In genomic region chr8:72420571-72421361, GRCm38 (mm10) we compare ENCODE assay signal across 8 mouse cellular contexts. TPM values are rescaled to one million over a fixed set of nuclear protein-coding genes. Genes with fewer than 3 reads are reported as not detected.
DNase-seq lines count a peak whose midpoint lies in the region; ATAC-seq and TF ChIP-seq lines count a peak whose summit lies in the region.

No protein-coding gene starts in this region.

- H3K9ac ChIP-seq in forebrain, postnatal 0 days, result peak overlapping the region; percentile 86
- H3K9ac ChIP-seq in hindbrain, embryonic 15.5 days, result peak overlapping the region; percentile 86
- H3K9ac ChIP-seq in limb, embryonic 14.5 days (ENCODE audit: low read depth, low read length, severe bottlenecking), result peak overlapping the region; percentile 87
- peak overlapping the region; percentile 94 for H3K9ac ChIP-seq in midbrain, embryonic 13.5 days (replicated peaks)

- H3K27ac ChIP-seq in cerebellum, adult 2 months (ENCODE audit: insufficient read depth, low read length), result 0 out of 2 replicates have a peak overlapping the region, but pooled peaks have one; percentile 41
- peak overlapping the region; percentile 87 for H3K27ac ChIP-seq in forebrain, postnatal 0 days (ENCODE audit: low read depth, low read length)
- peak overlapping the region; percentile 87 for H3K27ac ChIP-seq in hindbrain, embryonic 15.5 days (replicated peaks)
- peak overlapping the region; percentile 80 for H3K27ac ChIP-seq in limb, embryonic 14.5 days (replicated peaks; ENCODE audit: low read depth, low read length)
- H3K27ac ChIP-seq in midbrain, embryonic 13.5 days, result peak overlapping the region; percentile 90

- peak overlapping the region; percentile 70 for H3K4me2 ChIP-seq in forebrain, postnatal 0 days (ENCODE audit: low read depth)
- H3K4me2 ChIP-seq in hindbrain, embryonic 15.5 days, result peak overlapping the region; percentile 84
- H3K4me2 ChIP-seq in limb, embryonic 14.5 days (replicated peaks; ENCODE audit: low read depth, low read length, severe bottlenecking), result peak overlapping the region; percentile 56
- H3K4me2 ChIP-seq in midbrain, embryonic 13.5 days (replicated peaks), result peak overlapping the region; percentile 75

- no peaks in the 10 kb centered on the region for H3K27me3 ChIP-seq in cerebellum, adult 2 months (ENCODE audit: control insufficient read depth, insufficient read depth, low read length)
- no peaks in the 10 kb centered on the region for H3K27me3 ChIP-seq in forebrain, postnatal 0 days (ENCODE audit: insufficient read depth, low read length)
- no peaks in the 10 kb centered on the region for H3K27me3 ChIP-seq in hindbrain, embryonic 15.5 days
- no peaks in the 10 kb centered on the region for H3K27me3 ChIP-seq in limb, embryonic 14.5 days (ENCODE audit: control insufficient read depth, insufficient read depth, low read length)
- no peaks in the 10 kb centered on the region for H3K27me3 ChIP-seq in midbrain, embryonic 13.5 days

- no peak for TF ChIP-seq POLR2A in cerebellum, adult 2 months (IDR thresholded peaks at IDR 0.05; ENCODE audit: borderline replicate concordance, insufficient read depth, low read length)
- no peak for TF ChIP-seq POLR2A in limb, embryonic 14.5 days (IDR thresholded peaks at IDR 0.05; ENCODE audit: borderline replicate concordance, extremely low read depth, insufficient read depth, insufficient read length)

- H3K4me3 ChIP-seq in cerebellum, adult 2 months (replicated peaks; ENCODE audit: insufficient read depth, low read depth, low read length), result peak overlapping the region; percentile 77
- H3K4me3 ChIP-seq in forebrain, postnatal 0 days (ENCODE audit: low read depth, low read length), result peak overlapping the region; percentile 87
- peak overlapping the region; percentile 85 for H3K4me3 ChIP-seq in hindbrain, embryonic 15.5 days
- H3K4me3 ChIP-seq in limb, embryonic 14.5 days (replicated peaks; ENCODE audit: low read length), result peak overlapping the region; percentile 85
- H3K4me3 ChIP-seq in midbrain, embryonic 13.5 days (replicated peaks), result peak overlapping the region; percentile 91

- H3K9me3 ChIP-seq in forebrain, postnatal 0 days (ENCODE audit: low read length), result no peaks in the 10 kb centered on the region
- H3K9me3 ChIP-seq in hindbrain, embryonic 15.5 days, result no peaks in the 10 kb centered on the region
- no peaks in the 10 kb centered on the region for H3K9me3 ChIP-seq in limb, embryonic 14.5 days (ENCODE audit: control insufficient read depth, low read length)
- no peaks in the 10 kb centered on the region for H3K9me3 ChIP-seq in midbrain, embryonic 13.5 days

- H3K4me1 ChIP-seq in cerebellum, adult 2 months (ENCODE audit: control insufficient read depth, insufficient read depth, low read length), result peaks cover 35% of the 10 kb centered on the region
- H3K4me1 ChIP-seq in forebrain, postnatal 0 days (ENCODE audit: insufficient read depth), result peaks cover 20% of the 10 kb centered on the region
- peaks cover 52% of the 10 kb centered on the region for H3K4me1 ChIP-seq in hindbrain, embryonic 15.5 days (replicated peaks)
- peaks cover 26% of the 10 kb centered on the region for H3K4me1 ChIP-seq in limb, embryonic 14.5 days (ENCODE audit: control insufficient read depth, insufficient read depth, low read length)
- peaks cover 53% of the 10 kb centered on the region for H3K4me1 ChIP-seq in midbrain, embryonic 13.5 days (replicated peaks)

- 1% methylated on average over 69 of the region's 73 CpGs for WGBS in cerebellum, adult 2 months
- WGBS in forebrain, postnatal 0 days, result under 1% methylated on average over 73 of the region's 73 CpGs
- under 1% methylated on average over 54 of the region's 73 CpGs for WGBS in hindbrain, embryonic 15.5 days
- WGBS in limb, embryonic 14.5 days, result under 1% methylated on average over 56 of the region's 73 CpGs
- 1% methylated on average over 59 of the region's 73 CpGs for WGBS in midbrain, embryonic 13.5 days

- no peak for TF ChIP-seq CTCF in cerebellum, adult 2 months (IDR thresholded peaks at IDR 0.05; ENCODE audit: borderline replicate concordance, insufficient read depth, low read depth, low read length)
- peak; percentile 38 for TF ChIP-seq CTCF in forebrain, postnatal 0 days (IDR thresholded peaks at IDR 0.05; ENCODE audit: low read depth)

- peak; percentile 33 for ATAC-seq in forebrain, postnatal 0 days
- ATAC-seq in hindbrain, embryonic 15.5 days (ENCODE audit: low FRiP score, low read depth), result peak; percentile 76
- ATAC-seq in limb, embryonic 14.5 days (ENCODE audit: low FRiP score, low read depth), result peak; percentile 24
- ATAC-seq in midbrain, embryonic 13.5 days, result peak; percentile 81

- no peaks in the 10 kb centered on the region for H3K36me3 ChIP-seq in forebrain, postnatal 0 days (ENCODE audit: insufficient read depth)
- H3K36me3 ChIP-seq in hindbrain, embryonic 15.5 days, result no peaks in the 10 kb centered on the region
- H3K36me3 ChIP-seq in limb, embryonic 14.5 days (ENCODE audit: control insufficient read depth, insufficient read depth, low read length), result no peaks in the 10 kb centered on the region
- H3K36me3 ChIP-seq in midbrain, embryonic 13.5 days, result peaks cover 5% of the 10 kb centered on the region; the same call in 1 of the 2 replicates

- DNase-seq in adrenal gland, adult 18-20 months (ENCODE audit: low spot score in 2 of 2), result peak; percentile 29 to 49
- DNase-seq in adrenal gland, adult 8-10 months, result no peak
- peak in 1 of 2 experiments; percentile 56 for DNase-seq in cerebellum, adult 2 months
- peak; percentile 60 for DNase-seq in forebrain, postnatal 0 days
- peak; percentile 6 for DNase-seq in limb, embryonic 14.5 days (ENCODE audit: low spot score)
- DNase-seq in spleen, postnatal 4 days (ENCODE audit: low spot score in 2 of 2), result peak; percentile 72 to 85

RNA-seq across cellular contexts. Expression of gene Eps15l1, which starts 0.5 kb away (rescaled TPM):
- total RNA-seq in adrenal gland, adult 18-20 months (2021), result 10 to 100 TPM; 48.5 to 54.1 TPM
- 10 to 100 TPM; 43.8 to 80.2 (median 57.1) TPM for total RNA-seq in adrenal gland, adult 8-10 months (2022)
- polyA plus RNA-seq in cerebellum, adult 2 months (2012; rRNA removed), result 74.4 and 77.9 TPM in 2 replicates
- total RNA-seq in forebrain, postnatal 0 days (2014; rRNA removed), result 61.6 and 62.9 TPM in 2 replicates
- 44.2 and 48.8 TPM in 2 replicates for polyA plus RNA-seq in forebrain, postnatal 0 days (2015; fragmentation: Nextera tagmentation; extraction: Ambion mirVana)
- polyA plus RNA-seq in hindbrain, embryonic 15.5 days (2015; fragmentation: Nextera tagmentation; extraction: Ambion mirVana), result 55.9 and 58.5 TPM in 2 replicates
- 109 and 114 TPM in 2 replicates for polyA plus RNA-seq in limb, embryonic 14.5 days (2012; rRNA removed)
- polyA plus RNA-seq in limb, embryonic 14.5 days (2014; fragmentation: Nextera tagmentation; extraction: Ambion mirVana), result 56.5 and 62.0 TPM in 2 replicates
- 69.2 and 72.1 TPM in 2 replicates for polyA plus RNA-seq in midbrain, embryonic 13.5 days (2015; fragmentation: Nextera tagmentation; extraction: Ambion mirVana)

RNA-seq across cellular contexts. Expression of gene Calr3, which starts 22.9 kb away (rescaled TPM):
- total RNA-seq in adrenal gland, adult 18-20 months (2021), result 1 to 10 TPM; 3.9 to 5.3 TPM
- 1 to 10 TPM; 3.0 to 3.8 (median 3.6) TPM for total RNA-seq in adrenal gland, adult 8-10 months (2022)
- 3.0 and 4.4 TPM in 2 replicates for polyA plus RNA-seq in cerebellum, adult 2 months (2012; rRNA removed)
- 0.77 and 1.00 TPM in 2 replicates for total RNA-seq in forebrain, postnatal 0 days (2014; rRNA removed)
- polyA plus RNA-seq in forebrain, postnatal 0 days (2015; fragmentation: Nextera tagmentation; extraction: Ambion mirVana), result 1.1 and 1.4 TPM in 2 replicates
- polyA plus RNA-seq in hindbrain, embryonic 15.5 days (2015; fragmentation: Nextera tagmentation; extraction: Ambion mirVana), result 0.85 and 1.5 TPM in 2 replicates
- 0.47 and 0.62 TPM in 2 replicates for polyA plus RNA-seq in limb, embryonic 14.5 days (2012; rRNA removed)
- 1.4 and 1.7 TPM in 2 replicates for polyA plus RNA-seq in limb, embryonic 14.5 days (2014; fragmentation: Nextera tagmentation; extraction: Ambion mirVana)
- 0.75 and 1.7 TPM in 2 replicates for polyA plus RNA-seq in midbrain, embryonic 13.5 days (2015; fragmentation: Nextera tagmentation; extraction: Ambion mirVana)

RNA-seq across cellular contexts. Expression of gene 1700030K09Rik, which starts 22.9 kb away (rescaled TPM):
- 10 to 100 TPM in 1 of 2 experiments, 1 to 10 TPM in 1; 6.6 to 10.5 TPM for total RNA-seq in adrenal gland, adult 18-20 months (2021)
- total RNA-seq in adrenal gland, adult 8-10 months (2022), result 10 to 100 TPM in 2 of 4 experiments, 1 to 10 TPM in 2; 7.5 to 10.9 (median 9.4) TPM
- polyA plus RNA-seq in cerebellum, adult 2 months (2012; rRNA removed), result 8.5 and 10.4 TPM in 2 replicates
- total RNA-seq in forebrain, postnatal 0 days (2014; rRNA removed), result 12.5 and 13.7 TPM in 2 replicates
- polyA plus RNA-seq in forebrain, postnatal 0 days (2015; fragmentation: Nextera tagmentation; extraction: Ambion mirVana), result 15.5 and 16.1 TPM in 2 replicates
- 16.5 and 17.0 TPM in 2 replicates for polyA plus RNA-seq in hindbrain, embryonic 15.5 days (2015; fragmentation: Nextera tagmentation; extraction: Ambion mirVana)
- polyA plus RNA-seq in limb, embryonic 14.5 days (2012; rRNA removed), result 16.2 and 18.3 TPM in 2 replicates
- polyA plus RNA-seq in limb, embryonic 14.5 days (2014; fragmentation: Nextera tagmentation; extraction: Ambion mirVana), result 13.2 and 13.5 TPM in 2 replicates
- polyA plus RNA-seq in midbrain, embryonic 13.5 days (2015; fragmentation: Nextera tagmentation; extraction: Ambion mirVana), result 17.5 and 18.8 TPM in 2 replicates

RNA-seq across cellular contexts. Expression of gene Cherp, which starts 54.3 kb away (rescaled TPM):
- 10 to 100 TPM; 61.8 to 62.5 TPM for total RNA-seq in adrenal gland, adult 18-20 months (2021)
- 10 to 100 TPM; 54.8 to 84.1 (median 67.7) TPM for total RNA-seq in adrenal gland, adult 8-10 months (2022)
- 54.5 and 65.5 TPM in 2 replicates for polyA plus RNA-seq in cerebellum, adult 2 months (2012; rRNA removed)
- 21.2 and 29.8 TPM in 2 replicates for total RNA-seq in forebrain, postnatal 0 days (2014; rRNA removed)
- polyA plus RNA-seq in forebrain, postnatal 0 days (2015; fragmentation: Nextera tagmentation; extraction: Ambion mirVana), result 36.8 and 43.7 TPM in 2 replicates
- 44.5 and 59.8 TPM in 2 replicates for polyA plus RNA-seq in hindbrain, embryonic 15.5 days (2015; fragmentation: Nextera tagmentation; extraction: Ambion mirVana)
- polyA plus RNA-seq in limb, embryonic 14.5 days (2012; rRNA removed), result 110 and 137 TPM in 2 replicates
- 58.9 and 62.7 TPM in 2 replicates for polyA plus RNA-seq in limb, embryonic 14.5 days (2014; fragmentation: Nextera tagmentation; extraction: Ambion mirVana)
- 49.7 and 56.3 TPM in 2 replicates for polyA plus RNA-seq in midbrain, embryonic 13.5 days (2015; fragmentation: Nextera tagmentation; extraction: Ambion mirVana)

Comparison
In these comparisons a context has a peak if more than half of its experiments do, and no peak if none do; other contexts are left out.
1. ATAC-seq: peak in every context shown above with its lines; median percentile 81 in midbrain, embryonic 13.5 days; 76 in hindbrain, embryonic 15.5 days; 33 in forebrain, postnatal 0 days; 24 in limb, embryonic 14.5 days.